Mouse (Mus musculus): ENCODE measurements around the gene Olfr401. TPM values are rescaled to one million over a fixed set of nuclear protein-coding genes. Genes with fewer than 3 reads are reported as not detected.
"Not testable (repeated sequence)": the region's sequence is repeated elsewhere in the genome, so short reads cannot be mapped to it uniquely, and the experiment has no call there.

The Olfr401 gene
- not detected in 2 replicates for polyA plus RNA-seq (2012; rRNA removed)
- polyA plus RNA-seq (2014; fragmentation: Nextera tagmentation; extraction: Ambion mirVana) = not detected in 2 replicates

GRCm38 (mm10) chr11:74113412-74113811 lies at the start of gene Olfr401:
Gene Olfr401 (plus strand): TSS chr11:74113712.
- no peak within 1 kb of the TSS for H3K4me3 ChIP-seq (replicated peaks; ENCODE audit: low read length)
- DNase-seq (ENCODE audit: low spot score) (no peak), ATAC-seq (ENCODE audit: low FRiP score, low read depth) (no peak)
- no peak for TF ChIP-seq POLR2A (IDR thresholded peaks at IDR 0.05; ENCODE audit: borderline replicate concordance, extremely low read depth, insufficient read depth, insufficient read length)
- H3K36me3 ChIP-seq (ENCODE audit: control insufficient read depth, insufficient read depth, low read length) = no peaks in the 10 kb centered on the region
- H3K27me3 ChIP-seq (ENCODE audit: control insufficient read depth, insufficient read depth, low read length) = no peaks in the 10 kb centered on the region
- H3K9ac ChIP-seq (ENCODE audit: low read depth, low read length, severe bottlenecking) = no peak within 1 kb of the TSS
- H3K4me2 ChIP-seq (replicated peaks; ENCODE audit: low read depth, low read length, severe bottlenecking) = no peak within 1 kb of the TSS
- no peaks in the 10 kb centered on the region for H3K9me3 ChIP-seq (ENCODE audit: control insufficient read depth, low read length)
- H3K27ac ChIP-seq (replicated peaks; ENCODE audit: low read depth, low read length) = no peak within 1 kb of the TSS
- no peaks in the 10 kb centered on the region for H3K4me1 ChIP-seq (ENCODE audit: control insufficient read depth, insufficient read depth, low read length)

DNA sequence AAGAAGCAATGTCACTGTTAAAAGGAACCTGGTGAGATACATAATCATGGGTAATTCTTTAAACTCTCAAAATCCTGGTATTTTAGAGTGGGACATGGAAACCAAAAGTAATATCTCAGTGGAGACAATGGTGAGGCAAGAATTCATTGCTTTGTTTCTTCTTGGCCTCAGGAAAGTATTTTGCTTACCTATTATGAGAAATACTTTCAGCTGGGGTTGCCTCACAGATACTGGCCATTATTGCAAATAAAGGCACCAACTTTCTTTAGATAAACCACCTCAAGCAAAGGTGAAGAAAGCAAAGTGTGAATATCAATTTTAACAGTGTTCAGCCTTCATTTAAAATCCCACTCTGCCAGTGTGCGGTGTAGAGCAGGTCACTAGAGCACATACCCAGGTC lies 43.9 kb upstream of the Olfr401 start, which contains the start of gene Zfp616:
Gene Zfp616, plus strand, starts transcription at position 301 of the 400 bp plus-strand sequence.
- no peak within 1 kb of the TSS for H3K27ac ChIP-seq (replicated peaks; ENCODE audit: low read depth, low read length)
- H3K4me1 ChIP-seq (ENCODE audit: control insufficient read depth, insufficient read depth, low read length) = no peaks in the 10 kb centered on the region
- no peak within 1 kb of the TSS for H3K4me2 ChIP-seq (replicated peaks; ENCODE audit: low read depth, low read length, severe bottlenecking)
- H3K9me3 ChIP-seq (ENCODE audit: control insufficient read depth, low read length) = no peaks in the 10 kb centered on the region; the same call in 1 of the 2 replicates
- no peak within 1 kb of the TSS for H3K4me3 ChIP-seq (replicated peaks; ENCODE audit: low read length)
- DNase-seq (ENCODE audit: low spot score) (no peak), ATAC-seq (ENCODE audit: low FRiP score, low read depth) (no peak)
- no peak within 1 kb of the TSS for H3K9ac ChIP-seq (ENCODE audit: low read depth, low read length, severe bottlenecking)
- no peaks in the 10 kb centered on the region for H3K27me3 ChIP-seq (ENCODE audit: control insufficient read depth, insufficient read depth, low read length)
- 87% methylated on average over 1 of the region's 1 CpGs for WGBS
- H3K36me3 ChIP-seq (ENCODE audit: control insufficient read depth, insufficient read depth, low read length) = no peaks in the 10 kb centered on the region
- TF ChIP-seq POLR2A (IDR thresholded peaks at IDR 0.05; ENCODE audit: borderline replicate concordance, extremely low read depth, insufficient read depth, insufficient read length) = no peak

- Histone ChIP-seq H3K4me1 (ENCODE audit: control insufficient read depth, insufficient read depth, low read length) (no peaks in the 10 kb centered on the region), H3K9ac (ENCODE audit: low read depth, low read length, severe bottlenecking) (no peak overlapping the region), H3K27ac (replicated peaks; ENCODE audit: low read depth, low read length) (no peak overlapping the region), H3K36me3 (ENCODE audit: control insufficient read depth, insufficient read depth, low read length) (no peaks in the 10 kb centered on the region), H3K27me3 (ENCODE audit: control insufficient read depth, insufficient read depth, low read length) (no peaks in the 10 kb centered on the region), H3K4me2 (replicated peaks; ENCODE audit: low read depth, low read length, severe bottlenecking) (no peak overlapping the region), H3K9me3 (ENCODE audit: control insufficient read depth, low read length) (no peaks in the 10 kb centered on the region), H3K4me3 (replicated peaks; ENCODE audit: low read length) (no peak overlapping the region)
- DNase-seq (ENCODE audit: low spot score) (no peak), ATAC-seq (ENCODE audit: low FRiP score, low read depth) (no peak)
- 85% methylated on average over 2 of the region's 2 CpGs for WGBS
- no peak for TF ChIP-seq POLR2A (IDR thresholded peaks at IDR 0.05; ENCODE audit: borderline replicate concordance, extremely low read depth, insufficient read depth, insufficient read length)
Measured at GRCm38 (mm10) chr11:74100724-74101123, 12.8 kb upstream of the Olfr401 start.

- Histone ChIP-seq H3K4me1 (ENCODE audit: control insufficient read depth, insufficient read depth, low read length) (no peaks in the 10 kb centered on the region), H3K27me3 (ENCODE audit: control insufficient read depth, insufficient read depth, low read length) (no peaks in the 10 kb centered on the region), H3K27ac (replicated peaks; ENCODE audit: low read depth, low read length) (no peak overlapping the region), H3K9ac (ENCODE audit: low read depth, low read length, severe bottlenecking) (no peak overlapping the region), H3K4me2 (replicated peaks; ENCODE audit: low read depth, low read length, severe bottlenecking) (no peak overlapping the region), H3K9me3 (ENCODE audit: control insufficient read depth, low read length) (no peaks in the 10 kb centered on the region), H3K36me3 (ENCODE audit: control insufficient read depth, insufficient read depth, low read length) (no peaks in the 10 kb centered on the region), H3K4me3 (replicated peaks; ENCODE audit: low read length) (no peak overlapping the region)
- WGBS = 48% methylated on average over 2 of the region's 2 CpGs
- DNase-seq (ENCODE audit: low spot score) (no peak), ATAC-seq (ENCODE audit: low FRiP score, low read depth) (no peak)
- no peak for TF ChIP-seq POLR2A (IDR thresholded peaks at IDR 0.05; ENCODE audit: borderline replicate concordance, extremely low read depth, insufficient read depth, insufficient read length)
Measured at GRCm38 (mm10) chr11:74101507-74101906, 12.0 kb upstream of the Olfr401 start.

- no peaks in the 10 kb centered on the region for H3K4me1 ChIP-seq (ENCODE audit: control insufficient read depth, insufficient read depth, low read length)
- H3K9me3 ChIP-seq (ENCODE audit: control insufficient read depth, low read length) = no peaks in the 10 kb centered on the region
- 34% methylated on average over 5 of the region's 5 CpGs for WGBS
- no peaks in the 10 kb centered on the region for H3K27me3 ChIP-seq (ENCODE audit: control insufficient read depth, insufficient read depth, low read length)
- H3K4me3 ChIP-seq (replicated peaks; ENCODE audit: low read length) = no peak overlapping the region
- no peak overlapping the region for H3K9ac ChIP-seq (ENCODE audit: low read depth, low read length, severe bottlenecking)
- H3K27ac ChIP-seq (replicated peaks; ENCODE audit: low read depth, low read length) = no peak overlapping the region
- DNase-seq (ENCODE audit: low spot score) (no peak), ATAC-seq (ENCODE audit: low FRiP score, low read depth) (no peak)
- H3K36me3 ChIP-seq (ENCODE audit: control insufficient read depth, insufficient read depth, low read length) = no peaks in the 10 kb centered on the region
- TF ChIP-seq POLR2A (IDR thresholded peaks at IDR 0.05; ENCODE audit: borderline replicate concordance, extremely low read depth, insufficient read depth, insufficient read length) = no peak
- H3K4me2 ChIP-seq (replicated peaks; ENCODE audit: low read depth, low read length, severe bottlenecking) = no peak overlapping the region
Measured at GRCm38 (mm10) chr11:74105066-74105465, 8.4 kb upstream of the Olfr401 start.

DNA sequence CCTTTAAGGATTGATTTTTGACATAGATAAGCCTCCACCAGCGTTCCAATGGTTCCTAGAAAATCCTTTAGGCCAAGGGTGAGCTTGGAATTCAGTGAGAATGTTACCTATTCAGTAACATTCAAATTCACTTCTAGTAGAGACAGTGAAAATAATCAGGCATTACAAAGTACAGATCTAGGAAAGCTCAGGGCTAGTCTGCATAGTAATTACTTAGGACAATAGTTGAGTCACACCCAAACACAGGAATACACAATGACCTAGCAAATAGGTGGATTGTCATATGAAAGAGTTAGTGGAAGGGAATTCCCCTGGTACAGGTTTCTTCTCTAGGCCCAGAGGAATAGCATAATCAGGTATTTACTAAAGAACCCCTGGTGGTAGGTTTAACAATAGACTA lies 26.5 kb downstream of the Olfr401 start:
- H3K4me3 ChIP-seq (replicated peaks; ENCODE audit: low read length); H3K27me3 ChIP-seq (ENCODE audit: control insufficient read depth, insufficient read depth, low read length); H3K27ac ChIP-seq (replicated peaks; ENCODE audit: low read depth, low read length); H3K4me1 ChIP-seq (ENCODE audit: control insufficient read depth, insufficient read depth, low read length); H3K9me3 ChIP-seq (ENCODE audit: control insufficient read depth, low read length); ATAC-seq (ENCODE audit: low FRiP score, low read depth); DNase-seq (ENCODE audit: low spot score); H3K9ac ChIP-seq (ENCODE audit: low read depth, low read length, severe bottlenecking); H3K4me2 ChIP-seq (replicated peaks; ENCODE audit: low read depth, low read length, severe bottlenecking); H3K36me3 ChIP-seq (ENCODE audit: control insufficient read depth, insufficient read depth, low read length): not testable (repeated sequence)
- 20% methylated on average over 1 of the region's 1 CpGs for WGBS
